Mouse (Mus musculus) midbrain, embryonic 16.5 days (tissue): Measurements from ENCODE around the gene Akr1a1. TPM values are rescaled to one million over a fixed set of nuclear protein-coding genes. Genes with fewer than 3 reads are reported as not detected.

ENCODE experiments used
- ATAC-seq: fragments of 200-750 bp; cut with Nextera tagmentation; 2 replicates; pipeline ENCODE4 v1.8.0; 2017; ENCODE audit warnings: moderate TSS enrichment
- H3K27ac ChIP-seq: fragments of 300-500 bp; sonication (generic); 2 replicates; pipeline ENCODE4 v1.5.1; 2014; ENCODE audit warnings: mild to moderate bottlenecking, low read length, mixed read lengths
- H3K27me3 ChIP-seq: fragments of 300-500 bp; sonication (generic); 2 replicates; pipeline ENCODE4 v1.6.1; 2014; ENCODE audit warnings: low read depth, low read length, mixed read lengths; ENCODE audit not compliant: control insufficient read depth, insufficient read depth
- H3K36me3 ChIP-seq: fragments of 300-500 bp; sonication (generic); 2 replicates; pipeline ENCODE4 v1.6.1; 2014; ENCODE audit warnings: mild to moderate bottlenecking, low read length, moderate library complexity, mixed read lengths; ENCODE audit not compliant: control insufficient read depth, insufficient read depth
- H3K4me1 ChIP-seq: fragments of 300-500 bp; sonication (generic); 2 replicates; pipeline ENCODE4 v1.6.1; 2014; ENCODE audit warnings: mild to moderate bottlenecking, low read length, mixed read lengths; ENCODE audit not compliant: control insufficient read depth, insufficient read depth
- H3K4me2 ChIP-seq: fragments of 300-500 bp; sonication (generic); 2 replicates; pipeline ENCODE4 v1.6.1; 2014; ENCODE audit warnings: mild to moderate bottlenecking, low read length, mixed read lengths
- H3K4me3 ChIP-seq: fragments of 300-500 bp; sonication (generic); 2 replicates; pipeline ENCODE4 v1.5.1; 2014; ENCODE audit warnings: low read depth, mild to moderate bottlenecking, low read length, moderate library complexity, mixed read lengths
- H3K9ac ChIP-seq: fragments of 300-500 bp; sonication (generic); 2 replicates; pipeline ENCODE4 v1.6.1; 2014; ENCODE audit warnings: low read depth, low read length, mixed read lengths
- H3K9me3 ChIP-seq: fragments of 300-500 bp; sonication (generic); replicated peaks from 2 replicates; pipeline ENCODE4 v1.6.1; 2014; ENCODE audit warnings: mild to moderate bottlenecking, low read length, mixed read lengths; ENCODE audit not compliant: control insufficient read depth, poor library complexity, severe bottlenecking
- WGBS: fragments of 180-500 bp; shearing (Covaris S2); extraction: QIAGEN DNeasy Blood & Tissue Kit; methylation state at CpG from one replicate; pipeline ENCODE4 v1.1.7; 2014; 5-methylcytosine and 5-hydroxymethylcytosine counted together
- polyA plus RNA-seq: library from polyadenylated mRNA; unstranded; fragments of >200 nt; fragmentation: Nextera tagmentation; extraction: Ambion mirVana; gene quantifications from 2 replicates; pipeline ENCODE4 v1.2.1, GENCODE M21; 2015

Gene Akr1a1
- polyA plus RNA-seq, 1 experiment from 2014 or later, result 697 TPM

- H3K36me3 ChIP-seq, result no peaks in the 10 kb centered on the region
- peak overlapping the region; percentile 95 for H3K9ac ChIP-seq
- no peaks in the 10 kb centered on the region for H3K9me3 ChIP-seq
- no peaks in the 10 kb centered on the region for H3K27me3 ChIP-seq
- WGBS, result 52% methylated on average over 5 of the region's 5 CpGs
- peak overlapping the region; percentile 75 for H3K4me2 ChIP-seq
- ATAC-seq, result no peak
- peak overlapping the region; percentile 81 for H3K4me3 ChIP-seq
- peaks cover 34% of the 10 kb centered on the region for H3K4me1 ChIP-seq
- peak overlapping the region; percentile 82 for H3K27ac ChIP-seq
Observed at GRCm38 (mm10) chr4:116650365-116650764, 1.1 kb downstream of the Akr1a1 start.

GRCm38 (mm10) chr4:116649411-116649810 lies 2.1 kb downstream of the Akr1a1 start:
- Histone ChIP-seq H3K4me3 (no peak overlapping the region), H3K4me2 (peak overlapping the region; percentile 75), H3K9ac (no peak overlapping the region), H3K27me3 (no peaks in the 10 kb centered on the region), H3K9me3 (no peaks in the 10 kb centered on the region), H3K4me1 (peaks cover 34% of the 10 kb centered on the region), H3K27ac (no peak overlapping the region), H3K36me3 (no peaks in the 10 kb centered on the region)
- ATAC-seq, result no peak
- WGBS, result 96% methylated on average over 2 of the region's 2 CpGs

- Histone ChIP-seq H3K27me3 (no peaks in the 10 kb centered on the region), H3K36me3 (peaks cover 14% of the 10 kb centered on the region), H3K4me1 (peaks cover 29% of the 10 kb centered on the region), H3K4me3 (no peak overlapping the region), H3K27ac (no peak overlapping the region), H3K4me2 (no peak overlapping the region), H3K9me3 (no peaks in the 10 kb centered on the region), H3K9ac (no peak overlapping the region)
- 91% methylated on average over 7 of the region's 7 CpGs for WGBS
- no peak for ATAC-seq
Observed at GRCm38 (mm10) chr4:116645624-116646023, 5.9 kb downstream of the Akr1a1 start.

GRCm38 (mm10) chr4:116644326-116644725 lies 7.2 kb downstream of the Akr1a1 start:
- no peaks in the 10 kb centered on the region for H3K27me3 ChIP-seq
- no peak for ATAC-seq

GRCm38 (mm10) chr4:116642071-116642470 lies 9.4 kb downstream of the Akr1a1 start:
- Histone ChIP-seq H3K27ac (no peak overlapping the region), H3K9me3 (no peaks in the 10 kb centered on the region), H3K9ac (no peak overlapping the region), H3K4me2 (no peak overlapping the region), H3K4me1 (peaks cover 3% of the 10 kb centered on the region), H3K27me3 (no peaks in the 10 kb centered on the region), H3K36me3 (peaks cover 35% of the 10 kb centered on the region), H3K4me3 (no peak overlapping the region)
- ATAC-seq, result no peak
- WGBS, result 88% methylated on average over 1 of the region's 1 CpGs

More at GRCm38 (mm10) chr4:116644326-116644725, 7.2 kb downstream of the Akr1a1 start:
- no peak overlapping the region for H3K27ac ChIP-seq
- H3K36me3 ChIP-seq, result peaks cover 22% of the 10 kb centered on the region
- peaks cover 18% of the 10 kb centered on the region for H3K4me1 ChIP-seq
- no peaks in the 10 kb centered on the region for H3K9me3 ChIP-seq
- WGBS, result 47% methylated on average over 6 of the region's 6 CpGs
- no peak overlapping the region for H3K4me3 ChIP-seq
- H3K9ac ChIP-seq, result no peak overlapping the region
- H3K4me2 ChIP-seq, result no peak overlapping the region

GRCm38 (mm10) chr4:116638821-116639220 lies 12.7 kb downstream of the Akr1a1 start:
- no peak overlapping the region for H3K4me3 ChIP-seq
- peaks cover 48% of the 10 kb centered on the region for H3K36me3 ChIP-seq
- H3K9ac ChIP-seq, result no peak overlapping the region
- no peak overlapping the region for H3K4me2 ChIP-seq
- WGBS, result 98% methylated on average over 6 of the region's 6 CpGs
- no peak overlapping the region for H3K27ac ChIP-seq
- H3K27me3 ChIP-seq, result no peaks in the 10 kb centered on the region
- H3K9me3 ChIP-seq, result no peaks in the 10 kb centered on the region
- ATAC-seq, result no peak
- H3K4me1 ChIP-seq, result no peaks in the 10 kb centered on the region

GRCm38 (mm10) chr4:116635197-116635596 lies 16.3 kb downstream of the Akr1a1 start:
- Histone ChIP-seq H3K9me3 (no peaks in the 10 kb centered on the region), H3K4me3 (no peak overlapping the region), H3K9ac (no peak overlapping the region), H3K27ac (no peak overlapping the region), H3K36me3 (peaks cover 30% of the 10 kb centered on the region), H3K27me3 (no peaks in the 10 kb centered on the region), H3K4me1 (no peaks in the 10 kb centered on the region), H3K4me2 (no peak overlapping the region)
- 85% methylated on average over 1 of the region's 1 CpGs for WGBS
- ATAC-seq, result no peak; the same call in 1 of the 2 replicates

GRCm38 (mm10) chr4:116627722-116628662 lies 23.5 kb downstream of the Akr1a1 start, which contains the start of gene Nasp:
Gene Nasp, minus strand, starts transcription at chr4:116627941.
- H3K27ac ChIP-seq, result peak within 1 kb of the TSS; percentile 96
- H3K36me3 ChIP-seq, result no peaks in the 10 kb centered on the region
- H3K27me3 ChIP-seq, result no peaks in the 10 kb centered on the region
- H3K9me3 ChIP-seq, result no peaks in the 10 kb centered on the region
- peak within 1 kb of the TSS; percentile 83 for H3K4me2 ChIP-seq
- peak within 1 kb of the TSS; percentile 86 for H3K9ac ChIP-seq
- peak within 1 kb of the TSS; percentile 99 for H3K4me3 ChIP-seq
- peaks cover 21% of the 10 kb centered on the region for H3K4me1 ChIP-seq
- peak; percentile 89 for ATAC-seq
- WGBS, result 9% methylated on average over 23 of the region's 23 CpGs

- Histone ChIP-seq H3K4me1 (peaks cover 21% of the 10 kb centered on the region), H3K4me2 (peak overlapping the region; percentile 83), H3K4me3 (peak overlapping the region; percentile 99), H3K27ac (peak overlapping the region; percentile 96), H3K27me3 (no peaks in the 10 kb centered on the region), H3K9ac (peak overlapping the region; percentile 86), H3K9me3 (no peaks in the 10 kb centered on the region), H3K36me3 (no peaks in the 10 kb centered on the region)
- 0% methylated on average over 13 of the region's 13 CpGs for WGBS
- ATAC-seq, result peak; percentile 95
Observed at GRCm38 (mm10) chr4:116627359-116627716, 24.1 kb downstream of the Akr1a1 start.
